Mouse (Mus musculus) heart, embryonic 14.5 days (tissue): ENCODE data around the gene Btf3. TPM values are rescaled to one million over a fixed set of nuclear protein-coding genes. Genes with fewer than 3 reads are reported as not detected.
A peak's percentile ranks its signal among the peaks of the same experiment; 100 is the strongest.

ENCODE experiments used
- ATAC-seq: fragments of 200-750 bp; cut with Nextera tagmentation; 2 replicates; pipeline ENCODE4 v1.8.0; 2017; ENCODE audit warnings: low read depth, moderate TSS enrichment; ENCODE audit not compliant: insufficient number of reproducible peaks, insufficient read depth, low FRiP score
- H3K27ac ChIP-seq, 2 experiments: fragments of 200-500 bp in 1 of 2; fragments of 300-500 bp in 1 of 2; sonication (generic) in 1 of 2; replicated peaks in 1 of 2; 2 replicates each; pipeline ENCODE4 v1.5.1; 2012 to 2014; ENCODE audit warnings: low read depth in 2 of 2, low read length in 2 of 2, control low read depth in 1 of 2, mild to moderate bottlenecking in 1 of 2, mixed read lengths in 1 of 2; ENCODE audit not compliant: control insufficient read depth in 1 of 2, insufficient read depth in 1 of 2
- H3K27me3 ChIP-seq: fragments of 300-500 bp; sonication (generic); 2 replicates; pipeline ENCODE4 v1.6.1; 2014; ENCODE audit warnings: mild to moderate bottlenecking, low read length, control low read depth; ENCODE audit not compliant: control insufficient read depth, insufficient read depth
- H3K36me3 ChIP-seq: fragments of 300-500 bp; sonication (generic); 2 replicates; pipeline ENCODE4 v1.6.1; 2014; ENCODE audit warnings: mild to moderate bottlenecking, control low read depth, low read length, mixed read lengths; ENCODE audit not compliant: control insufficient read depth, insufficient read depth
- H3K4me1 ChIP-seq, 2 experiments: fragments of 200-500 bp in 1 of 2; fragments of 300-500 bp in 1 of 2; sonication (generic) in 1 of 2; 2 replicates each; pipeline ENCODE4 v1.6.1; 2012 to 2014; ENCODE audit warnings: low read length in 2 of 2, control low read depth in 1 of 2, mixed read lengths in 1 of 2; ENCODE audit not compliant: control insufficient read depth in 2 of 2, insufficient read depth in 2 of 2
- H3K4me2 ChIP-seq: fragments of 300-500 bp; sonication (generic); 2 replicates; pipeline ENCODE4 v1.6.1; 2014; ENCODE audit warnings: mild to moderate bottlenecking, low read length
- H3K4me3 ChIP-seq, 2 experiments: fragments of 200-500 bp in 1 of 2; fragments of 300-500 bp in 1 of 2; sonication (generic) in 1 of 2; 2 replicates each; pipeline ENCODE4 v1.5.1; 2012 to 2014; ENCODE audit warnings: low read length in 2 of 2, mild to moderate bottlenecking in 2 of 2, control low read depth in 1 of 2, low read depth in 1 of 2, moderate library complexity in 1 of 2; ENCODE audit not compliant: control insufficient read depth in 1 of 2, insufficient read depth in 1 of 2
- H3K9ac ChIP-seq: fragments of 300-500 bp; sonication (generic); 2 replicates; pipeline ENCODE4 v1.6.1; 2014; ENCODE audit warnings: mild to moderate bottlenecking, low read length
- H3K9me3 ChIP-seq: fragments of 300-500 bp; sonication (generic); 2 replicates; pipeline ENCODE4 v1.6.1; 2016; ENCODE audit warnings: low read length, control low read depth; ENCODE audit not compliant: control insufficient read depth
- WGBS: fragments of 180-500 bp; shearing (Covaris S2); extraction: QIAGEN DNeasy Blood & Tissue Kit; methylation state at CpG from one replicate; pipeline ENCODE4 v1.1.7; 2014; 5-methylcytosine and 5-hydroxymethylcytosine counted together
- polyA plus RNA-seq: library from polyadenylated mRNA; unstranded; fragments of >200 nt; fragmentation: Nextera tagmentation; extraction: Ambion mirVana; gene quantifications from 2 replicates; pipeline ENCODE4 v1.2.1, GENCODE M21; 2014

The Btf3 gene
- 400 and 431 TPM in 2 replicates for polyA plus RNA-seq

GRCm38 (mm10) chr13:98316480-98317245, at the start of gene Btf3:
TSS of gene Btf3 (minus strand) at chr13:98317006.
- under 1% methylated on average over 72 of the region's 90 CpGs for WGBS
- no peaks in the 10 kb centered on the region for H3K27me3 ChIP-seq

GRCm38 (mm10) chr13:98365766-98366421, 49.1 kb upstream of the Btf3 start:
- Histone ChIP-seq H3K9me3 (no peaks in the 10 kb centered on the region), H3K27me3 (peaks cover 92% of the 10 kb centered on the region), H3K4me3 (peak overlapping the region; percentile 22 to 24), H3K36me3 (no peaks in the 10 kb centered on the region), H3K9ac (no peak overlapping the region), H3K27ac (no peak overlapping the region), H3K4me1 (peaks cover 3 to 7% of the 10 kb centered on the region in 2 experiments; a peak in 2 of 4 replicates), H3K4me2 (peak overlapping the region; percentile 49)
- peak; percentile 69; the same call in 1 of the 2 replicates for ATAC-seq
- under 1% methylated on average over 52 of the region's 52 CpGs for WGBS

More at GRCm38 (mm10) chr13:98316480-98317245, at the start of gene Btf3:
- Histone ChIP-seq H3K4me2 (peak within 1 kb of the TSS; percentile 83), H3K4me1 (peaks cover 0 to 16% of the 10 kb centered on the region in 2 experiments; a peak in 2 of 4 replicates), H3K9me3 (no peaks in the 10 kb centered on the region), H3K4me3 (peak within 1 kb of the TSS; percentile 85 to 98), H3K9ac (peak within 1 kb of the TSS; percentile 91), H3K27ac (peak within 1 kb of the TSS; percentile 86 to 91), H3K36me3 (peaks cover 36% of the 10 kb centered on the region)
- ATAC-seq = peak; percentile 89

- no peak overlapping the region for H3K4me3 ChIP-seq
- H3K9me3 ChIP-seq = no peaks in the 10 kb centered on the region
- H3K4me1 ChIP-seq = peaks cover 3 to 7% of the 10 kb centered on the region in 2 experiments; a peak in 2 of 4 replicates
- H3K27ac ChIP-seq = no peak overlapping the region
- no peak for ATAC-seq
- no peaks in the 10 kb centered on the region for H3K36me3 ChIP-seq
- no peak overlapping the region for H3K9ac ChIP-seq
- H3K4me2 ChIP-seq = no peak overlapping the region
- H3K27me3 ChIP-seq = peaks cover 94% of the 10 kb centered on the region
- WGBS = 4% methylated on average over 8 of the region's 8 CpGs
Observed at GRCm38 (mm10) chr13:98365081-98365480, 48.3 kb upstream of the Btf3 start.

DNA sequence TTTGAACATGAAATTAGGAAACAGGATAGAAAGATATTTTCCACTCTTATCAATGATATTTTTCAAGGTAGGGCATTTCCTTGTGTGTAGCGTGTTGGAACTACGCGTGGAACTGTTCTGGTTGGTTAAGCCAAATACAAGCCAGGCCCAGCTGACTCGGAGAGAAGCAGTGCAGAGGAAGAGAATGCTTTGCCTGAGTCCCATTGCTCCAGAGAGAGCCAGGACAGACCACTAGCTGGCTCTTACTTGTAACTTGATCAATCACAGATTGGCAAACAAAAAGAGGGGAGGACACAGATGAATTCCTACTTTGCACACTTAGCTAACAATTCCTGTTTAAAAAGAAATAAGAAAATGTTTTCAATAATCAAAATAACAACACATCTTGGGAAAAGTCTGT, 46.2 kb upstream of the Btf3 start:
- Histone ChIP-seq H3K9ac (no peak overlapping the region), H3K4me2 (no peak overlapping the region), H3K4me3 (no peak overlapping the region), H3K36me3 (no peaks in the 10 kb centered on the region), H3K27me3 (peaks cover 92% of the 10 kb centered on the region), H3K27ac (no peak overlapping the region), H3K4me1 (peaks cover 3 to 7% of the 10 kb centered on the region in 2 experiments; a peak in 2 of 4 replicates), H3K9me3 (no peaks in the 10 kb centered on the region)
- 5% methylated on average over 4 of the region's 4 CpGs for WGBS
- no peak for ATAC-seq

GRCm38 (mm10) chr13:98361161-98361560, 44.4 kb upstream of the Btf3 start:
- no peak for ATAC-seq

DNA sequence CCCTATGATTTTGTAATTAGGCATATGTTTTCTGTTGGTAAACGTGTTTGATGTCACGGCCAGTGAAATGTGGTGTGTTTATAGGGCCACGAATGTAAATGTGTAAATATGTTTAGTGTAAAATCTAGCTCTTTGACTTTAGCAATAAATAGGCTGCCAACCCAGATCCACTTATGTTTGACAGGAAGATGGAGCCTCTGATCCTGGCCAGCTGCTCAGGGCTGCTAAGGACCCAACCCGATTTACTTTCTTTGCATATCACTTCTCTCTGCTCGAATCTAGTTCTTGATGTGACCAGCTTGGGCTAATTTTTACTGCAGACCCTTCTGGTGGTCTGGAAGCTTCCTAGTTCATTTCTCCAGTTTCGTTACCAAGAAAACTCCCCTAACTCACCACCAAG, 43.6 kb upstream of the Btf3 start:
- no peak overlapping the region for H3K4me3 ChIP-seq
- H3K9me3 ChIP-seq = no peaks in the 10 kb centered on the region
- H3K27ac ChIP-seq = no peak overlapping the region
- no peak for ATAC-seq
- H3K4me1 ChIP-seq = peaks cover 0 to 4% of the 10 kb centered on the region in 2 experiments; a peak in 3 of 4 replicates
- peaks cover 90% of the 10 kb centered on the region for H3K27me3 ChIP-seq
- H3K4me2 ChIP-seq = no peak overlapping the region
- no peaks in the 10 kb centered on the region for H3K36me3 ChIP-seq
- WGBS = 4% methylated on average over 6 of the region's 6 CpGs
- no peak overlapping the region for H3K9ac ChIP-seq

More at GRCm38 (mm10) chr13:98361161-98361560, 44.4 kb upstream of the Btf3 start:
- Histone ChIP-seq H3K27me3 (peaks cover 89% of the 10 kb centered on the region), H3K4me3 (no peak overlapping the region), H3K4me1 (peaks cover 3 to 4% of the 10 kb centered on the region in 2 experiments; a peak in 2 of 4 replicates), H3K27ac (no peak overlapping the region), H3K9ac (no peak overlapping the region), H3K9me3 (no peaks in the 10 kb centered on the region), H3K36me3 (no peaks in the 10 kb centered on the region), H3K4me2 (no peak overlapping the region)
- WGBS = 8% methylated on average over 5 of the region's 5 CpGs

DNA sequence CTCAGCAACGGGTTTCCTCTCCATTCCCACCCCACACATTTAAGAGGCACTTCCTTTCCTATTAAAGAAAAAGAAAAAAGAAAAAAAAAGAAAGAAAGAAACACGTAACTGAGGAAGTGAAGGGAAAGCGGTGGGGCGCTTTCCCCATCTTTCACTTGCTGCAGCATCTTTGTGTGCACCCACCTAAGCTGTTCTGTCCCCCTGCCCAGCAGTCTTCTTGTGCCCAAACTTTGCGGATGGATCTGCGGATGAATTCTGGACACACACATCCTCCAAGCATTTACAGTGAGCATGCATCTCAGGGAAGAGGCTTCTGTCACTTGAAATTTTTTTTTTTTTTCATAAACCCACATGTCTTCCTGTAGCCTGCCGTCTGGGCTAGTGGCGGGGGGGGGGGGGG, 42.5 kb upstream of the Btf3 start:
- H3K27me3 ChIP-seq = peaks cover 90% of the 10 kb centered on the region
- WGBS = 2% methylated on average over 6 of the region's 8 CpGs
- ATAC-seq = no peak
- H3K9ac ChIP-seq = no peak overlapping the region
- no peak overlapping the region for H3K4me2 ChIP-seq
- no peak overlapping the region for H3K4me3 ChIP-seq
- no peak overlapping the region for H3K27ac ChIP-seq
- H3K9me3 ChIP-seq = no peaks in the 10 kb centered on the region
- peaks cover 2 to 11% of the 10 kb centered on the region in 2 experiments; a peak in 3 of 4 replicates for H3K4me1 ChIP-seq
- no peaks in the 10 kb centered on the region for H3K36me3 ChIP-seq
